Mouse (Mus musculus) spleen, postnatal 10 days (tissue): ENCODE measurements around the gene Sema3a.

Experiments
- DNase-seq, 2 experiments: peaks; one replicate each; pipeline ENCODE4 v3.0.0; 2021 to 2022; ENCODE audit warnings: low spot score in 2 of 2

The Sema3a gene

GRCm38 (mm10) chr5:13320138-13320537 lies 194.9 kb downstream of the Sema3a start:
- no peak for DNase-seq

GRCm38 (mm10) chr5:13327281-13327680 lies 202.1 kb downstream of the Sema3a start:
- no peak for DNase-seq

DNA sequence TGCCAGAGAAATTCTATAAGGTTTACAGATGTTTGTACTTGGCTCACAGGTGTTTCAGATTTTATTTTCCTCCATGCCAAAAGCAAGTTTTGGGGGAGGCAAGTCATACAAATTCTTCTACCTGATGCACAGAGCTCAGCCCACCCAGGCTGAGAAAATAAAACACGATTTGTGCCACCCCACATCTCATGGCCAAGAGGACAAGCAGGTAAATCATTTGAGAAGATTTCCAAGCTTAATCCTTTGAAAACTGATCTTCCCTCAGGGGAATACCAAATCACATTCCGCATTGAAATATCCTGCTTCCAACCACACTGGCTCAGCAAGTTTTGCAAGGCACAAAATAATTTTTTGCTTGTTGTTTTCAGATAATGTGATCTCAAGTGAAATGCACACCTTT lies 206.2 kb downstream of the Sema3a start:
- DNase-seq, result no peak

DNA sequence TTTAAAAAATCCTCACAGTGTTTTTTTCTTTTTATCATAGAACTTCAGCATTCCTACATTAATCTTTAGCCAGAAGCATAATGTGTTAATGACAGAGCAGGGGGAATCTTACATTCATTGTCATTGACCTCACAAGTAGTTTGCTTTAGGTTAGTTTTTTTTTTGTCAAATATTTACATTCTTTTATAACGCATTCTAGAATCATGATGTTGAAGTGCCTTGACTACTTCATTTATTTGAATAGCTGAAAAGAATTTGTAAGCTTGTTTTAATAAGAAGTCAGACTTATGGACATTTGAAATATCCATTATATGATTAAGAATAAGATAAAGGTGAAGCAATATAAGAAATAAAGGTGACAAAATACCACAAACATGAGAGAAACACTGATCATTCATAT lies 212.5 kb downstream of the Sema3a start:
- DNase-seq, result no peak

GRCm38 (mm10) chr5:13347068-13347467 lies 221.9 kb downstream of the Sema3a start:
- DNase-seq, result no peak

GRCm38 (mm10) chr5:13351611-13352010 lies 226.4 kb downstream of the Sema3a start:
- no peak for DNase-seq

GRCm38 (mm10) chr5:13352995-13353394 lies 227.8 kb downstream of the Sema3a start:
- no peak for DNase-seq

DNA sequence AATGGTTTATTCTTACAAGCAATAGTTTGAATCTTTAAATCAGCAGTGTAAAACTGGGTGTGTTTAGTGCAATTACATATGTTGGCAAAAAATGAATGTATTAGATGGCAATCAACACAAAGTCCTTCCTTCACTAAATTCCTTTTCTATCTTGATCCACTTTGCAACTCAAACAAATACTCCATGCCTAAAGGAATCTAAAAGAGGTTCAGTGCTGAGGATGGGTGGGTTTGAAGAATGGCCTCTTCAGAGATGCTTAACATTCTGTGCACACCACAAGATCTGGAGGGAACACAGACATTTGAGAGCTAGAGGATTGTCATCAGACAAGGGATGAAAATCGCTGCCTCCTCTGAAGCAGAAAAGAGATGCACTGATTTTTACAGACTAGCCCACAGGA lies 228.3 kb downstream of the Sema3a start:
- no peak for DNase-seq

DNA sequence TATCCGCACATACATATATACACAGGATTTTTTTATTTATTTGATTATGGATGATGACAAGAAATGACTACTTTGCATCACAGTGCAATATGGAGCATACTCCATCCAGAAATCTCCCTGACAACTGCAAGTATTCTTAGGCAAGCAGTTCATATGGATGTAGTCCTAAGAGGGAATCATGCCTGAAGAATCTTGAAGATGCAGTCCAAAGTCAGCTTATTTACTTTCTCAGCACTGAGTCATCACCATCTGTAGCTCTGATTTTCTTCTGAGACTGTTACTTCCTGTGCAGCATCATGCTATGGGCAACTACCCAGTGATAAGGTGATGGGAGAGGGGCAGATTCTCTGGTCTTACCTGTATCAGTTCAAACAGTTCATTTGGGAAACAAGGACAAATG lies 229.7 kb downstream of the Sema3a start:
- DNase-seq, result no peak

GRCm38 (mm10) chr5:13358770-13359169 lies 233.6 kb downstream of the Sema3a start:
- DNase-seq, result no peak

DNA sequence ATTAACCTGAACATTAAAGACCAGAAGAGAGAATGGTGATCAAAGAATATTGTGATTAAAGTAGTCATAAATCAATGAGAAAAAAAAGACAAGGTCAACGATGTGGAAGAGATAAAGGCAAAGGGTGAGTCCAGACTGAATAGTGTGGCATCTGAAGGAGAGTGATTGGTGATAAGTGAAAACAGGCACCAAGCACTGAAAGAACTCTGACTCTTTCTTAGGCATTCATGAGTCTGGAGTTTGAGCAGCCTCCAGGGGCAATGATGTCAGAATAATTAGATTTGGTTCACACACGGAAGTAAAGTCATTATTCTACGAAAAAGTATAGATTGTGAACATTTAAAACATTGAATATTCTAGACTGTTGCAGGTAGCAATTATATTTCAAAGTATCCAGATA lies 235.5 kb downstream of the Sema3a start:
- no peak for DNase-seq

DNA sequence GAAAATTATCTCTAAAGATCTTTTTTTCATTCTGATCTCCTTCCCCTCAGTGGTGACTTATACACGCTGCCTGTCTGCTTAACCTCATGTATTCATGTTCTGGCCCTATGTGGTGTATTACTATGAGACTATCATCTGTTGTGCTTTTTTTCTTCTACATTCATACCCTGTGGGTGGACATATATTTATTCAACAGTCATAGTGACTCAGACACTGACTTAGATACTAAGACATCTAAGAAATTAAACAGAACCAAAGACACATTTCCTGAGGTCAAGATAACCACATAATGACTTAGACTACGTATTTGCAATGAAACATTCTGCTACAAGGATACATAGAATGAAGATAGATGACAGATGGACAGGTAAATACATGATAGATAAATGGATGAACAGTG lies 239.9 kb downstream of the Sema3a start:
- DNase-seq, result no peak

GRCm38 (mm10) chr5:13379223-13379622 lies 254.0 kb downstream of the Sema3a start:
- DNase-seq, result no peak

GRCm38 (mm10) chr5:13384047-13384446 lies 258.8 kb downstream of the Sema3a start:
- no peak for DNase-seq

DNA sequence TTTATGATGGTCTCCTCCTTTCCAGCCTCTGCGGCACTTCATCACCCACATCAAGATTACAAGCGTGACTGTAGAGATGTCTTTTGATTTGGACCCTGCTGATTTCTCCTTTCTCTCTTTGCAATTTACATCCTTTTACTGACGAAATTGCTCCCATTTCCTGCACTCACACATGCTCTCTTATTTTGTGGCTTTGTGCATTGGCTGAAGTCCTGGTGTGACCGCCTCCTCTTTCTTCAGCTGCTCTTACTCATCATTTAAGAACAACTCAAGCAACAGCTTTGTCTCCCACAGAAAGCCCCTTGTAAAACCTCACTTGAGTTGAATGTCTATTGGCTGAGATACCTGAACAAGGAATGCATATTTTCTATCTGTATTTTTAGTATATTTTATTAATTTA lies 259.5 kb downstream of the Sema3a start:
- no peak for DNase-seq

GRCm38 (mm10) chr5:13386603-13387002 lies 261.4 kb downstream of the Sema3a start:
- DNase-seq, result no peak

- no peak for DNase-seq
These were observed 262.5 kb downstream of the Sema3a start for GRCm38 (mm10) chr5:13387679-13388078.

GRCm38 (mm10) chr5:13389995-13390394 lies 264.8 kb downstream of the Sema3a start:
- no peak for DNase-seq

GRCm38 (mm10) chr5:13405432-13405831 lies 280.2 kb downstream of the Sema3a start:
- DNase-seq, result no peak

DNA sequence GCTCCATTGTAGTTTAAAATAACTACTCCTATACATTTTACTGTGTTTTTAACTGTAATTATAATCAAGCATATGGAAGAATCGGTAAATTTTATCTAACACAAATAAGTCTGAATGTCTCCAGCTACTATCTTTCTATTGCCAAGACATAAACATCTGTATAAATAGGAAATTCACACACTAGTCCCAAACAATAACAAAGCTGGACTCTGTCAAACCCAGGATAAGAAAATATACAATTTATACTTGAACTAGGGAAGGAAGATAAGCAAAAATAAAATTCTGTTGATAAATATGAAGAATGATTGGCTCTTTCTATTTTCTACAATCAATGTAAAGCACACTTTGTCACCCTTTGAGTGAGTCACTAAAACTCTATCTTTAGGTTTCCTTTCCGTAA lies 280.9 kb downstream of the Sema3a start:
- DNase-seq, result no peak

DNA sequence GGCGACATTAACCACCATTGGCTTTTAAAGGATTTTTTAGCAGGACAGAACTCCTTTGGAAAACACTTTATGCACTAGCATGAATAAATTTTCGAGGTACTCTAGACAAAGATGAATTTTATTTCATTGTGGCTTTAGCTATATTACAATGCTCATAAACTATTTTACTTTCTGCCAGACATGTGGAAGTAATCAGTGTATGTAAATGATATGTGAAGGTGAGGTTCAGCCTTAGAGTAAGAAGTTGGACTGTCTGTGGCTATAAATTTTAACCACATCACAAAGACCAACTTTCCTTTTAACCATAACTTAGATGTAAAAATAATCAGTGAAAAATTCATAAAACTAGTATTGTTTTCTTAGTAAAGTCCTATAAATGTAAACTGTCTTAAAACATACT lies 286.7 kb downstream of the Sema3a start:
- DNase-seq, result no peak

DNA sequence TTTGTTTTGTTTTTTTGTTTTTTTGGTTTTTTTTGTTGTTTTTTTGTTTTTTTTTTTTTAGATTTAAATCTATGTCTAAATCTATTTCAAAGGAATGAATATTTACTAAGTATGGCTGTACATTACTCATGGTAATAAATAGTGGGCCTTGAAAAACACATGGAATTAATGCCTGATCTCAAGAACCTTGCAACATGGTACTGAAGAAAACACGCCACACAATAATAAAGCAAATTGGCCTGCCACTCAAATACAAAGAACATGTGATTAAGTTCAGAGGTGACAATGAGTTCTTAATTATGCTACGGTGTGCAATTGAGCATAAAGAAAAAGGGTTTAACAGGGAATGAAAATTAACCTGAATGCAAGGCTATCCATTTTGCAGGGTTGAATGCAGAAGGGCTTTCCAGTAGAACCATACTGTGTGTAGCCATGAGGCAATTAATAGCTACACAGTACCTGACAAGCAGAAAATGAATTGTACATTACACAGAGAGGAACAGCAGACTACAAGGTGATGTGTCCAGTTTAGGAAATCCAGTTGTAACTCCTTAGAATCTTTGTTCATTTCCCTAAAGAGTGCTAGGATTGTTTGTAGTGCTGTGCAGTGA lies 288.8 kb downstream of the Sema3a start:
- no peak for DNase-seq

GRCm38 (mm10) chr5:13416960-13417710 lies 291.9 kb downstream of the Sema3a start:
- DNase-seq, result no peak
